Mouse (Mus musculus) bone marrow, adult 2 months (tissue): ENCODE results near the gene Cacna1g.

Source experiments
- CTCF ChIP-seq: fragments of 200-500 bp; IDR thresholded peaks from 2 replicates; pipeline ENCODE4 v1.5.1; 2011; ENCODE audit warnings: low read length, control low read depth; ENCODE audit not compliant: control insufficient read depth, insufficient read depth
- POLR2A ChIP-seq: fragments of 200-500 bp; IDR thresholded peaks from 2 replicates; pipeline ENCODE4 v1.6.1; 2011; ENCODE audit warnings: low read depth, mild to moderate bottlenecking, control low read depth, low read length, borderline replicate concordance; ENCODE audit not compliant: control insufficient read depth

DNA sequence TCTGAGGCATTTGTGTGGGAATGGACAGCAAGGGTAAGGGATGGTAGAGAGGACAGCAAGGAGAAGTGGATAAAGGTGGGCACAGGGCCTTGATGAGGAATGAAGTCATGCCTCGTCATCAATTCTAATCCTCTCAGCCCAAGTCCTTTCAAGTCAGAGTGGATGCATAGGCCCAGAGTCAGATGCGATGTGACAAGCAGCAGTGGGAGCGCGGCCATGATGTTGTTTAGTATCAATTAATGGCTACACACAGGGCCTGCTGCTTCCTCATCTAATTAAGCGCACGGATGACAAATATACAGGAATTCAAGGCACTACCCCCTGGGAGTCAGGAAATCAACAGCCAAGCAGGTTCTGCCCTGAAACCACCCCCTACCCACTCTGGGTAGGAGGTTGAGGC is 33.6 kb downstream of the Cacna1g start:
- TF ChIP-seq POLR2A (no peak), CTCF (no peak)
